30 mouse cellular contexts compared by ENCODE assay signal in the genomic region with DNA sequence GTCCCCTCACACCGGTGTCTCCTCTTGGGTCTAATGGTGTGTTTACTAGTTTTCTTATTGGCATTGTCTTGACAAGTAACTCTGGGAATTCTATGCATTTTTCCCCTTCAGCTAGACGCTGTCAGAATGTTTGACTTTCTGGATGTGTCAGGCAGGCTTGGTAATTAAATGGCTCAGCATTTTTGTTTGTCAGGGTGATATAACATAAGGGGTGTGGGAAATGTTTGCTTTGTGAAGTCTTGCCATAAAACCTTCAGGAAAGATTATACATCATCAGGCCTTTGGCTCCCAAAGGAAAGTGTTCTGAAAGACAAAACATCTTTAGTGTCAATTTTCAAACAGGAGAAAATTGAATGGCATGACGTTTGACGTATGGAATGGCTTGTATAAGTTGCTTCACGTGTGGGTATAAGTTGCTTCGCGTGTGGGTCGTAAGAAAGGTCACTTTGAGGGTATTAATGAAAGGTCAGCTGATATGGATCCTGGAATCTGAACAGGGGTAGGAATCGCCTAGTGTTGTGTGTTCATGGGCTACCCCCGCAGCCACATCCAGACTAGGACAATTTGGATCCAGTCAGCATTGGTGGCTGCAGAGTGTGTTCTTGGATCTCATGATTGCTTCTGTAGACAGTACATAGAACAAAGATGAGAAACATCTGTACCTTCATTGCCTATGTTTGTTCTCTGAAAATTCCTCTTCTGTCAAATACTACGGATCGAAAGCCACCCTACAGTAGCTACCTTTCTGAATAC.
DNase-seq lines count a peak whose midpoint lies in the region; ATAC-seq lines count a peak whose summit lies in the region.
"Had no signal": no experiment of that assay in that cellular context is flagged by ENCODE, and none has a peak within 500 bp of the region (broad histone marks: within the 10 kb centered on the region; RNA-seq: fewer than 3 reads in every experiment).

No protein-coding gene starts in this region.

- H3K4me1 ChIP-seq in embryonic facial prominence, embryonic 12.5 days = no peaks in the 10 kb centered on the region
- peaks cover 5% of the 10 kb centered on the region; the same call in 1 of the 2 replicates for H3K4me1 ChIP-seq in embryonic facial prominence, embryonic 10.5 days
- H3K4me1 ChIP-seq in kidney, embryonic 16.5 days (ENCODE audit: insufficient read depth, low read length) = no peaks in the 10 kb centered on the region; the same call in 1 of the 2 replicates
- no peaks in the 10 kb centered on the region; the same call in 1 of the 2 replicates for H3K4me1 ChIP-seq in lung, embryonic 16.5 days (replicated peaks; ENCODE audit: control insufficient read depth, insufficient read depth, low read length)
- H3K4me1 ChIP-seq: liver, embryonic 12.5 days; neural tube, embryonic 12.5 days had no signal

- no peak overlapping the region; the same call in 1 of the 2 replicates for H3K27ac ChIP-seq in embryonic facial prominence, embryonic 12.5 days
- H3K27ac ChIP-seq in embryonic facial prominence, embryonic 10.5 days (replicated peaks) = no peak overlapping the region
- H3K27ac ChIP-seq in kidney, embryonic 16.5 days (ENCODE audit: low read length) = peak overlapping the region; percentile 53; the same call in 1 of the 2 replicates
- peak overlapping the region; percentile 7; the same call in 1 of the 2 replicates for H3K27ac ChIP-seq in lung, embryonic 16.5 days (ENCODE audit: low read length)
- H3K27ac ChIP-seq: heart, embryonic 15.5 days; hindbrain, embryonic 13.5 days; left cerebral cortex, adult 2 months; limb, embryonic 13.5 days; liver, embryonic 12.5 days; midbrain, embryonic 10.5 days; neural tube, embryonic 12.5 days had no signal

- no peaks in the 10 kb centered on the region for H3K9me3 ChIP-seq in embryonic facial prominence, embryonic 12.5 days
- no peaks in the 10 kb centered on the region for H3K9me3 ChIP-seq in embryonic facial prominence, embryonic 10.5 days
- H3K9me3 ChIP-seq in kidney, embryonic 16.5 days (ENCODE audit: low read length) = no peaks in the 10 kb centered on the region
- H3K9me3 ChIP-seq in lung, embryonic 16.5 days (ENCODE audit: control insufficient read depth, low read length) = no peaks in the 10 kb centered on the region
- H3K9me3 ChIP-seq: heart, embryonic 15.5 days; hindbrain, embryonic 13.5 days; limb, embryonic 13.5 days; midbrain, embryonic 10.5 days; neural tube, embryonic 12.5 days had no signal

- H3K4me3 ChIP-seq in embryonic facial prominence, embryonic 12.5 days = no peak overlapping the region
- no peak overlapping the region for H3K4me3 ChIP-seq in embryonic facial prominence, embryonic 10.5 days
- H3K4me3 ChIP-seq in kidney, embryonic 16.5 days (ENCODE audit: low read length) = no peak overlapping the region
- no peak overlapping the region for H3K4me3 ChIP-seq in lung, embryonic 16.5 days (ENCODE audit: low read length)
- H3K4me3 ChIP-seq: heart, embryonic 15.5 days; hindbrain, embryonic 13.5 days; left cerebral cortex, adult 2 months; limb, embryonic 13.5 days; liver, embryonic 12.5 days; midbrain, embryonic 10.5 days; myocyte; neural tube, embryonic 12.5 days had no signal

- no peaks in the 10 kb centered on the region for H3K27me3 ChIP-seq in embryonic facial prominence, embryonic 12.5 days
- H3K27me3 ChIP-seq in embryonic facial prominence, embryonic 10.5 days (replicated peaks; ENCODE audit: low read depth, poor library complexity, severe bottlenecking) = no peaks in the 10 kb centered on the region
- no peaks in the 10 kb centered on the region for H3K27me3 ChIP-seq in kidney, embryonic 16.5 days (ENCODE audit: insufficient read depth, low read length)
- H3K27me3 ChIP-seq in lung, embryonic 16.5 days (ENCODE audit: control insufficient read depth, insufficient read depth, low read depth, low read length) = no peaks in the 10 kb centered on the region
- H3K27me3 ChIP-seq: heart, embryonic 15.5 days; hindbrain, embryonic 13.5 days; limb, embryonic 13.5 days; liver, embryonic 12.5 days; neural tube, embryonic 12.5 days had no signal

- WGBS in embryonic facial prominence, embryonic 12.5 days = 61% methylated on average over 12 of the region's 12 CpGs
- 73% methylated on average over 12 of the region's 12 CpGs for WGBS in embryonic facial prominence, embryonic 10.5 days
- whole genome bisulfite sequencing in kidney, embryonic 16.5 days = 30% methylated on average over 12 of the region's 12 CpGs
- WGBS in lung, embryonic 16.5 days = 36% methylated on average over 12 of the region's 12 CpGs

- no peak overlapping the region for H3K4me2 ChIP-seq in embryonic facial prominence, embryonic 12.5 days (replicated peaks)
- no peak overlapping the region for H3K4me2 ChIP-seq in kidney, embryonic 16.5 days (replicated peaks; ENCODE audit: low read depth, low read length)
- peak overlapping the region; percentile 21 for H3K4me2 ChIP-seq in lung, embryonic 16.5 days (ENCODE audit: low read depth, low read length)
- H3K4me2 ChIP-seq: heart, embryonic 15.5 days; hindbrain, embryonic 13.5 days; limb, embryonic 13.5 days; liver, embryonic 12.5 days; neural tube, embryonic 12.5 days had no signal

- no peaks in the 10 kb centered on the region for H3K36me3 ChIP-seq in embryonic facial prominence, embryonic 12.5 days
- no peaks in the 10 kb centered on the region for H3K36me3 ChIP-seq in embryonic facial prominence, embryonic 10.5 days (replicated peaks)
- no peaks in the 10 kb centered on the region for H3K36me3 ChIP-seq in kidney, embryonic 16.5 days (ENCODE audit: insufficient read depth, low read length)
- H3K36me3 ChIP-seq in lung, embryonic 16.5 days (ENCODE audit: control insufficient read depth, insufficient read depth, low read length) = no peaks in the 10 kb centered on the region
- H3K36me3 ChIP-seq: heart, embryonic 15.5 days; hindbrain, embryonic 13.5 days; limb, embryonic 13.5 days; liver, embryonic 12.5 days; midbrain, embryonic 10.5 days; neural tube, embryonic 12.5 days had no signal

- no peak overlapping the region for H3K9ac ChIP-seq in embryonic facial prominence, embryonic 12.5 days
- no peak overlapping the region for H3K9ac ChIP-seq in kidney, embryonic 16.5 days (replicated peaks; ENCODE audit: low read length)
- no peak overlapping the region for H3K9ac ChIP-seq in lung, embryonic 16.5 days (ENCODE audit: low read length)
- H3K9ac ChIP-seq: heart, embryonic 15.5 days; hindbrain, embryonic 13.5 days; limb, embryonic 13.5 days; liver, embryonic 12.5 days; liver, postnatal 0 days; neural tube, embryonic 12.5 days had no signal

- ATAC-seq in embryonic facial prominence, embryonic 12.5 days (ENCODE audit: insufficient number of reproducible peaks, insufficient read depth, low FRiP score, low TSS enrichment) = 0 out of 2 replicates have a peak, but pooled peaks have one; percentile 47
- ATAC-seq in kidney, embryonic 16.5 days (ENCODE audit: low FRiP score, low TSS enrichment) = peak; percentile 75; the same call in 1 of the 2 replicates
- peak; percentile 93 for ATAC-seq in lung, embryonic 16.5 days (ENCODE audit: low read depth)
- ATAC-seq: forebrain, embryonic 16.5 days; intestine, embryonic 16.5 days; liver, embryonic 12.5 days; liver, postnatal 0 days; Patski had no signal

- DNase-seq in embryonic facial prominence, embryonic 10.5 days (ENCODE audit: low spot score) = no peak
- no peak for DNase-seq in kidney, postnatal 36 days
- DNase-seq in lung, postnatal 36 days = no peak
- peak; percentile 12 for DNase-seq in forelimb bud, embryonic 11.5 days (ENCODE audit: low read depth, low spot score)
- no peak for DNase-seq in adrenal gland, adult 2 months
- DNase-seq: adrenal gland, postnatal 14 days; cerebellum, adult 11 months; cerebellum, adult 9-10 months; cerebellum, postnatal 36 days; gastrocnemius, postnatal 10 days; heart, postnatal 36 days; kidney, postnatal 10 days; liver, postnatal 0 days; right cerebral cortex, adult 18-20 months; spleen, adult 18-20 months; thymus, postnatal 14 days had no signal

Comparison
In these comparisons a context has a peak if more than half of its experiments do, and no peak if none do; other contexts are left out.
1. H3K27ac ChIP-seq: peak in kidney, embryonic 16.5 days (single experiment) and lung, embryonic 16.5 days (single experiment); none in embryonic facial prominence, embryonic 12.5 days (single experiment) and embryonic facial prominence, embryonic 10.5 days (single experiment).
2. Peak in every context shown above with its lines, with median percentiles within 50 percentile points of each other: ATAC-seq.